Comparison of ENCODE assay signal across 24 mouse cellular contexts in genomic region chr11:87859273-87859672, GRCm38 (mm10). TPM values are rescaled to one million over a fixed set of nuclear protein-coding genes. Genes with fewer than 3 reads are reported as not detected.
"Had no signal": no experiment of that assay in that cellular context is flagged by ENCODE, and none has a peak within 500 bp of the region (broad histone marks: within the 10 kb centered on the region; RNA-seq: fewer than 3 reads in every experiment).

No protein-coding gene starts in this region.

- H3K9me3 ChIP-seq: neural tube, embryonic 15.5 days; stomach, embryonic 15.5 days had no signal

- H3K9ac ChIP-seq: neural tube, embryonic 15.5 days; stomach, embryonic 15.5 days had no signal

- H3K4me2 ChIP-seq: neural tube, embryonic 15.5 days; stomach, embryonic 15.5 days had no signal

- H3K27me3 ChIP-seq: neural tube, embryonic 15.5 days; stomach, embryonic 15.5 days had no signal

- H3K4me1 ChIP-seq: neural tube, embryonic 15.5 days; stomach, embryonic 15.5 days had no signal

- H3K4me3 ChIP-seq: neural tube, embryonic 15.5 days; stomach, embryonic 15.5 days had no signal

- DNase-seq: retina, postnatal 1 day; right cerebral cortex, adult 18-20 months; right cerebral cortex, postnatal 14 days; right cerebral cortex, postnatal 25 days; right cerebral cortex, postnatal 4 days; spleen, adult 18-20 months; thymus, adult 18-20 months; thymus, adult 2 months; thymus, postnatal 14 days; thymus, postnatal 25 days; thymus, postnatal 36 days; thymus, postnatal 4 days had no signal

- H3K27ac ChIP-seq: neural tube, embryonic 15.5 days; stomach, embryonic 15.5 days; stomach, postnatal 0 days had no signal

RNA-seq across cellular contexts. Expression of gene Epx, which starts 16.1 kb away (rescaled TPM):
- total RNA-seq: neutrophil, adult 5-6 weeks had no signal
- polyA plus RNA-seq: testis, adult 2 months; urinary bladder, adult 2 months had no signal

RNA-seq across cellular contexts. Expression of gene Lpo, which starts 31.2 kb away (rescaled TPM):
- total RNA-seq: neutrophil, adult 5-6 weeks had no signal
- polyA plus RNA-seq: small intestine, adult 2 months; urinary bladder, adult 2 months had no signal

RNA-seq across cellular contexts. Expression of gene Olfr462, which starts 32.8 kb away (rescaled TPM):
- total RNA-seq: neutrophil, adult 5-6 weeks had no signal
- polyA plus RNA-seq: neural tube, embryonic 14.5 days; neural tube, embryonic 15.5 days; small intestine, adult 2 months; spleen, adult 2 months; stomach, embryonic 14.5 days; stomach, embryonic 15.5 days; stomach, embryonic 16.5 days; stomach, postnatal 0 days; testis, adult 2 months; thymus, adult 2 months; thymus, postnatal 0 days; urinary bladder, adult 2 months had no signal

RNA-seq across cellular contexts. Expression of gene Olfr463, which starts 37.9 kb away (rescaled TPM):
- total RNA-seq: neutrophil, adult 5-6 weeks had no signal
- polyA plus RNA-seq: neural tube, embryonic 14.5 days; neural tube, embryonic 15.5 days; small intestine, adult 2 months; spleen, adult 2 months; stomach, embryonic 14.5 days; stomach, embryonic 15.5 days; stomach, embryonic 16.5 days; stomach, postnatal 0 days; testis, adult 2 months; thymus, adult 2 months; thymus, postnatal 0 days; urinary bladder, adult 2 months had no signal
